Mouse (Mus musculus) cerebellum, adult 8-10 months (tissue): ENCODE data around the gene Glcci1.
"Not testable (repeated sequence)": the region's sequence is repeated elsewhere in the genome, so short reads cannot be mapped to it uniquely, and the experiment has no call there.

Source experiments
- DNase-seq: peaks from one replicate; pipeline ENCODE4 v3.0.0; 2022

Glcci1 gene

DNA sequence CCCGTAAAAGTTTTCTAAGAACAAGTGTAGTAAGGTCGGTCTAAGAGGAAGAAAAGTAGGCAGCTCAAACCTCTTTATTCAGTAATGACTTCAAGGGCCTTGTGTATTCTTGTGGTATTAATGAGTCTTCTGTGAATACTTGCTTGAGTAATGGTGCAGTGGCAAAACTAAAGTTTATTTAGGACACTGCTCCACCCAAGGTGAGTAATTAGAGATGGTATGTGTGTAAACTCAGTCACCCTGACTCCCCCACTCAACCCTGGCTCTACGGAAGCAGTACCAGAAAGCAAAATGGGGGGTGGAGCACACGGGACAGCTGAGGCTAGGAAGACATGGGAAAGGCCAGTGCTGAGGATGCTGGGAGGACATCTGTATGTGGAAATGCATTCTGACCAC, 13.6 kb upstream of the Glcci1 start:
- DNase-seq, result no peak

DNA sequence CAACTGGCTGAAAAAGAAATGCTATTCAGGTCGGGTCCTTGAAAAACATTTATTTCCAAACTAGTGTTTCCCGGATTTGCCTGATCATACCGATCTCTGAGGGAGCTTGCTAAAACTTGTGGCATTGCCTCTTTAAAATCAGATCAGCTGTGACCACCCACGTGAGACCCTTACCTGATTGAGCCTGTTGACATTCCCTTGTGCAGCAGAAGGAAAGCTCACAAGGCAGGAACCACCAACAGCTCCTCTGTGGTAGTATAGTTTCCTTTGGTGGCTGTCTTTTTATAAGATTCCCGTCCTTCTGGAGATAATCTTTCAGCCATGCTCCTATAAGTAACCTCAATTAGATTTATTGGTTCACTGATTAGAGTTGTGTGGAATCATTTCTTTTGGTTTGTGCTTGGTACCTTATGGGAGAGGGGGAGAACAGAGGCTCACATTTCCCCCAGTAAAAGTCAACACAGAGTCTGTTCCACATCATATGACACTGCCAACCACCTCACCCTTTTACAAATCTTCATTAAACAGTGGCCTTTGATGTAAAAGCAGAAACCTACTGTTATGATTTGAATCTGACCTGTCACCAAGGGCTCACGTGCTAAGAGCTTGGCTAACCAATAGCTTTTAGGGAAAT, 12.0 kb upstream of the Glcci1 start:
- no peak for DNase-seq

DNA sequence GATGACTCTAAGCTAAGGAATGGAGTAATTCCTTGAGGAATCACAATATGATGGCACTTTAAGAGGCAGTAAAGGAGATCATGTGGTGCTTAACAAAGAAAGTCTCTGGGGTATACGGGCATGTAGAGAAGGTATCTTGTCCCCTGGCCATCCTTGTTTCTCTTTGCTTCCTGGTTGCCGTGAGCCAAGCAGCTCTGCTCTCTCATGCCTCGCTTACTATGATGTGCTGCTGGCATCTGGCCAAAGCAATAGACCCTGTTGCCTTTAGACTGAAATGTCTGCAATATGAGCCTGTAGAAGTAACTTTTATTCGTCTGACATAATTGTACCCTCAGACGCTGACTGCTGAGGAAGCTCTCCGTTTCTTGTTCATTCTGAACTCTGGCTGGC, 11.5 kb upstream of the Glcci1 start:
- no peak for DNase-seq

DNA sequence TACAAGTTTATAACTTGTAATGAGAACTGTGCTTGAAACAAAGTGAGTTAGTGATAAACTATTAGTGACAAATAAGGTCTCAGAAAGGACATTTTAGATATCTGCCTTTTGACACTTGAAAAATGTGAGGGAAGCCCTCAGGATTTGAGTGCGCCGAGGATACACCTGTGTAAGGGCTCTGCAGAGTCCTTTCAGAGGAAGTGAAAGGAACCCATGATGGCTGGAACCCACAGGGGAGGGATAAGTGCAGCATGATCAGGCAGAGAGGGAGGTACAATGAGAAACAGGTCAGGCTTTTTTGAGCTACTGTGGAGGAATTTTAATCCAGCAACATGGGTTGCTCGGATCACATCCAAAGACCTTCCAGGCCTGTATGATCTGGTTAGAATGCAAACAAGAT, 10.4 kb upstream of the Glcci1 start:
- no peak for DNase-seq

DNA sequence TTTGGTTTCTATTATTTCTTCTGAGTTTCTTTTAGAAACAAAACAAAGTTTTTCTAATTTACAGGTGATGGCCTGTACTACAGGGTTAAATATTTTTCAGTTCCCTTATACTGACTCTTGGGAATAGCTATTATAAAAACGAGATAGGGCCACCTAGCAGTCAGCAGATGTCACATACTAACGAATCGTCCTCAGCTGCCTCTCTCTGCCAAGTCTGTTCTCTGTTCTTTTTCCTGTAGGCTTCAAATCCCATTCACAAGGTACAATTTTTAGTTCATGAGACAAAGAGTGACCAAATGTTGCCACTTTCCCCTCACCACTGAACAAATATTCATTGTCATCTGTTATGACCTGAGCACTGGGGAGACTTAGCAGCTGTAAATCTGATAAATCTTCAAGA, 5.4 kb upstream of the Glcci1 start:
- DNase-seq, result no peak

DNA sequence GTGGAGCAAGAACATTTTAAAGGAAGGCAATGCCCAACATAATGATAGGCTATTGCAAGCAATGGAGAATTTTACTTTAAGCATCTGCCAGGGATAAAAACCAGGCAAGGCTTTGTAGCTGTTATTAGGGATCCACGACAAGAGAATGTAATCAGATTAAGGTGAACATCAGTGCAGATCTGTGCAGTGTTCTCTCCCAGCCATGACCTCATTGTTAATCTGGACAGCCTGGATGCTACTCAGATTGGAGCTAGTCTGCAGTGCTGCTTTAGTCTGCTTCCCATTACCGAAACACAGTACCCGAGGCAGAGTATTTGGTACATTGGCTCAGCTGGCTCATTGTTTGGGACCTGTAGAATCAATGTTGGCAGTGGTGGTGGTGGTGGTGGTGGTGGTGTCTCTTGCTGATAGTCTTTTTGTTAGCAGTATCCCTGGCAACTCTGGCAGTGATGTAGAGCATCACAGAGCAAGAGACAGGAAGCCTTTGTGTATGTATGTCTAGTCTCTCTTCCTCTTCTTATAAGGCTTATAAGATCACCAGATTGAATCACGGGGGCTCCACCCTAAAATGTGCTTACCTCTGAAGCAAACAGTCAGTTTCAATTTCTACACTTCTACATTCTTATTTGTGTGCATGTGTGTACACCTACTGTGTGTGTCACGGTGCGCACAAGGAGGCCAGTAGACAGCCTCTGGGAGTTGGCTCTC, 4.7 kb upstream of the Glcci1 start:
- DNase-seq, result no peak

DNA sequence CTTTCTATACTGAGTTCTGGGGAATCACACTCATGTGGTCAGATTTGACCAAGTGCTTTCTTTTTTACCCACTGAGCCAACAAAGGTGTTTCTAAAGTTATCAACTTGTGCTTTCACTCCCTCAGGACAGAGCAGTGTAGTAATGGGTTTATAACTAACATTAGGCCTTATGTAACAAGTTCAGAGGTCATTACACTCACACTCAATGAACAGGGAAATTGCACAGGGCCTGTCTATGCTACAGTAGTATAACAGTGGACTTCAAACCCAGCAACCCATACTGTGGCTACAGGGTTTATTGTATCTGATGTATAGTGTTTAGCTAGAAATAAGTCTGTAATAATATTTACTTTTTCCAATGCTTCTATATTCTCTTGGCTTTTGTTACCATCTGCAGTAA, 2.8 kb upstream of the Glcci1 start:
- no peak for DNase-seq

DNA sequence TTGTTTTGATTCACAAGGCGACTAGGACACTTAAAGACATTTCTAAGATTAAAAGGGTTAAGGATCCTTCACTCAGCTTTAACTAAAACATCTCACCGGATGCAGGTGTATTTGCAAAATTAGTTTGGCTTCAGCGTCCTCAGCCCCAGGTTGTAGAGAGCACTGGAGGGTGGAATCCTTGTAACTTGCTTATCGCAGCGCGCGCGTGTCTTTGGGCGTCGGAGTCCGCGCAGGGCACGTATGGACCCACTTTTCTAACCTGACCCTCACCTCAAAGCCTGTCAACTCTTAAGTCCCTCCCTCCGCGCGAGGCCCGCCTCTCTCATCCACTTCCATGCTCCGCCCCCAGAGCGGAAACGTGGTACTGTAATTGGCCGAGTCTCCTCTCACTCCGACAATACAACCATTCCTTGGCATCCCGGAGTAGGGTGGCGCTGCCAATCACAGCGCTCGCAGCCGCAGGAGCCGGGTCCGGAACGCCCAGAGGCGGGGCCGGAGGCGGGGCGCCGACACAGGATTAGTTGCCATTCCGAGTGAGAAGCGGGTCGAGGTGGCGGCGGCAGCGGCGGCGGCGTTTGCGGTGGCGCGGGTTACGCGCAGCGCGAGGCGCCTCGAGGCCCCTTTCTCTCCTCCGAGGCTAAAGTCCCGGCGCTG, 390 bp upstream of the Glcci1 start:
- DNase-seq, result peak; percentile 99

DNA sequence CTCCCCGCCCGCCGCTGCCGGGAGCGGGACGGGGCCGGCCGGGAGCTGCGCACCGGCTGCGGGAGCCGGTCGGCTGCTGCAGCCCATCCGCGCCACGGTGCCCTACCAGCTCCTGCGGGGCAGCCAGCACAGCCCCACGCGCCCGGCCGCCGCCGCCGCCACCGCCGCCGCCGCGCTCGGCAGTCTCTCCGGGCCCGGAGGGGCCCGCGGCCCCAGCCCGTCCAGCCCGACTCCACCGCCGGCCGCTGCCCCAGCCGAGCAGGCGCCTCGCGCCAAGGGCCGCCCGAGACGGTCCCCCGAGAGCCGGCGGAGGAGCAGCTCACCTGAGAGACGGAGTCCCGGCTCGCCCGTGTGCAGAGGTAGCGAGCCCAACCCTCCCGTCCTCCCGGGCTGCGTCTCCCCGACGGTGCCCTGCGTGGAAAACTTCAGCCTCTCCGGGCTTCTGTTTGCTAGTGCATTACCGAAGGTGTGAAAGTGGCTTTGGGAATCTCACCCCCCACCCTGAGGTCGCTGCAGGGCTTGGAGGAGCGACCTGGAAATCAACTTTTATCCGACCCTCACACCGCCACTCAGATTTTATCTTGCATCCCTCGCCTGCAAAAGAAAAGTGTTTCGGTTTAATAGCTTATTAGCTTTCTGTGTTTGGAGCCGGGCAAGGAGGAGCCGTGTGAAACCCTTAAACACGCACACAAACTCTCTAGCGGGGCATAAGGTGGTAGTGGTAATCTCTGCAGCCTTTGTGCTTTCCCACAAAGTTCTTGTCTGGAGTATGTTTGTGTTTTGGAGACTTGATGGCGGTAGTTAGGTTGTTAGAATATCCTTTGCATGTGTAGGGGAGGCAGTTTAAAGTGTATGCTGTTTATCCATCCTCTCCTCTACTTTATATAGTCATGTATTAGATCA, 812 bp downstream of the Glcci1 start:
- peak; percentile 55 for DNase-seq

DNA sequence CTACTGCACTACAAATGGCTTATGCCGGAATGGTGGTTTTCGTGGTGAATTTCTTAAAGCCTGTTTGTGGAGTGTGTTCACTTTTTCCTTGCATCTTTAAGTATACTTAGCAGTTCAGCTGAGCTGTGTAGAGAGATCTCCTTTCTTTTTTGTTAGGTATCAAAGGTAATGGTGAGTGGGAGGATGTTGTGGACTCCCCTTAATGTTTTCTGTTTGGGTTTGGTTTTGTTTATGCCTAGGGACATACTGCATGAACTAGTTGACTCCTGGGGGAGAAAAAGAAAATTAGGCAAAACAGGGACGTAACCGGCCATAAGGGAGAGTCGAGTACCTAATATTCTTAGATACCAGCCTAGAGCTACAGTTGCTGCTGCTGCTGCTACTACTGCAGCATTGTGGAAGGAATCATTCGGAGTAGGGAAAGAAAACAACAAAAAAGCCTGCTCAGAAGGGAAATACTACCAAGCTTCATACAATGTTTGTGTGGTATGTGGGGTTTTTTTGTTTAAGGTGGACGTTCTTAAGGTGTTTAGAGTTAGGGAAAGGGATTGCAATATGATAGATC, 1.5 kb downstream of the Glcci1 start:
- no peak for DNase-seq

DNA sequence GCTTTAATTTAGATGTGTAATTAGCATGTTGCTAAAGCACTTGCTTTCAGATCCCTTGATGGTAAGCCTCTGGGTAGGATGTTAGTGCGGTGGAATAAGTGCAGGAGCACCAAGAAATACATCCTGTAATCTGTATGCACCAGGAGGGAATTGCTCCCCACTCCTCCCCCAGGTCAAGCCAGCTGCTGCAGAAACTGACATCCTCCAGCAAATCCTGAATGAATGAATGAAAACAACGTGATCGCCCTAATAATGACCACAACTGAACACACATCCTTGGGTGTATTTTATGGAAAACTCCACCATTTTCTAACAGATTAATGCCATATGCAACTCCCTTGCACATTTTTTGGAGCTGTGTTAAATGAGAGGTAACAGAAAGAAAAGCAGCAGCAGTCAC, 2.0 kb downstream of the Glcci1 start:
- peak; percentile 21 for DNase-seq

DNA sequence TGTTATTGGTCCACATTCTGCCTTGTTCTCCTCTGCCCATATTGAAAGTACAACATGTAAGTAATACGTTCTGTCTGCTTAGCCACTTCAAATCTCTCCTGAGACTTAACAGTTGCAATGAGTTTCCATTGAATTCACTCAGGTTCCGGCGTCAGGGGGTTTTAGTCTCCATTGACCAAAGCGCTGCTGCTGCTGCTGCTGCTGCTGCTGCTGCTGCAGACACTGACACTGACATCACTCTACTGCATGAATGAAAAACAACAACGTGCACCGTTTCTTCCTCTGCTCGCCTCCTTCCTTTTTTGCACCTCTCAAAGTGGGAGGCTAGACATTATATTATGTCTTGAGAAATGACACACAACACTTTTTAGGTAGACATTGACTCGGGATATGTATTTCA, 3.0 kb downstream of the Glcci1 start:
- DNase-seq, result peak; percentile 17

DNA sequence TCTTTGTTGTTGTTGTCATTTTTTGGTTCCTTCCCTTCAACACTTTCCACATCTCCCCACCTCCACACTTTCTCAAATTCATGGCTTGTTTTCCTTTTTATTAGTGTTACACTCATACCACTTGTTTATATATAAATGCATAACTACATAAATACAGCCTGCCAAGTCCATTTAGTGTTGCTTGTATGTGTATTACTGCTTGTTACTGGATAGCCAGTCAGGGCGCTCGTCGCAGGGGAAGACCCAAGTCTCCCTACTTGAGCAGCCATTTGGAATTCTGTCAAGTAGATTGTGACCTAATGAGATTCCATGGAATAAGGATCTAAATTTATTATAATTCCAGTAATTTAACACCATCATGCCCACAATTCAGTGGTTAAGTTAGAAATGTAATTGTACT, 10.3 kb downstream of the Glcci1 start:
- no peak for DNase-seq

DNA sequence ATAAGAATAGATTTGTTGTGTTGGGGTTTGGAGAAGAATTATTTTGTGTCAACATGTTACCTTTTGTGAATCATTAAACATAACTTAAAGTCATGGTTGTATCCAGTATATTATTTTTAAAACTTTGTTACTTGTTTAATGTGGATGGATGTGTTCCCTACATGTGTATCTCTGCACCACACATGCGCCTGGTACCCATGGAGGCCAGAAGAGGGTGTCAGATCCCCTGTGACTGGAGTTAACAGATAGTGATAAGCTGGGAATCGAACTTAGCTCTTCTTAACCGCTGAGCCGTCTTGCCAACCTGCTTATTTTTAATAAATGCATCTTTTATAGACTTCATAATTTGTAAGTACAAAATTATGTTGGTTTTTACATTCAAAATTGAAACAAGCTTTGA, 11.8 kb downstream of the Glcci1 start:
- no peak for DNase-seq

DNA sequence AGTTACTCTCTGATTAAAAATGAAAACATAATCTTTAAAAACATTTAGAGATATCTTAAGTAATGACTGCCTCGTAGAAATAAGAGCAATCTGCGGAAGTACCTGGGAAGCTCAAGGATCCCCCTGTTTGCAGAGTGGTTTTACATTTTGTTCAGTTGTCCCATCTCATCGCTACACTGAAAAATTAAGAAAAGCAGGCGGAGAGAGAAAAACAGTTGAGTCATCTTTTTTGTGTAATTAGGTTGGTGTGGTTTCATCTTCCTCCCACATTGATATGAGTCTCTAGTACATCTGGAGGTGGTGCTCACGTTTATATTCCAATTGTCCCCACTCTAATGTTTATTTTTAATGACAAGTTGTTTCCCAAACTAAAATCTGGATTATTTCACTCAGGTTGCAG, 15.3 kb downstream of the Glcci1 start:
- DNase-seq, result no peak

DNA sequence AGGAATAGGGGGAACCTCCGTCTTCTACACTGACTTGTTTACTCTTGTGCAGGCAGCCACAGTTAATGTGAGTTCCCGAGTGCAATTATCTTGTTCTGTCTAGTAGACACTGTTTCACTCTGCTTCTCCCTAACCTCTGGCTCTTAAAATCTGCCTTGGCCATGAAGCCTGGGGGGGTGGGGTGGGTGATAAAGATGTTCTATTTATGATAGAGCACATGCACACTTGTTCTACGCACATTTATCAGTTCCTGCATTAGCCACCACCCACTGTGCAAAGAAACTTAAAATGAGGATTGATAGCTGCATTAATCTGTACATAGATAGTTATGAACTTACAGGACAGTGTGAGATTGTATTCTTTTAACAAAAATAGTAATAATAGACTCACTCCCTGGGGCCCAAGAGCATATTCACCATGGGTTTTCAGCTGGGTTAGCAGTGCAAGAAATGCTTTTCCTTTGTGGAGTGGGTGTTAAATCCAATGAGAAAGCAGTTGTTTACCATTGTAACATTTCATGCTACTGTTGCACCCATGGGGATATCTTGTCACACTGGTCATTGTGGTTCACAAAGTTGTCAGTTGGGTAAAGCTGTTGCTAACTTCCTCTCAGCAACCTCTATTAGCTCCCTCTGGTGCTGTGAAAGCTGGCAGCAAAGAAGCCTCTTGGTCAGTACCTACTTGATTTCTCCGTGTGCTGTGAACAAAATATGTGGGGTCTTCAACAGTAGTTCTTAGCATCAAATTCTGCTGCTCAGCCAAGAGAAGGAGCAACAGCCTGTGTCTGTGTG, 21.9 kb downstream of the Glcci1 start:
- DNase-seq, result no peak

DNA sequence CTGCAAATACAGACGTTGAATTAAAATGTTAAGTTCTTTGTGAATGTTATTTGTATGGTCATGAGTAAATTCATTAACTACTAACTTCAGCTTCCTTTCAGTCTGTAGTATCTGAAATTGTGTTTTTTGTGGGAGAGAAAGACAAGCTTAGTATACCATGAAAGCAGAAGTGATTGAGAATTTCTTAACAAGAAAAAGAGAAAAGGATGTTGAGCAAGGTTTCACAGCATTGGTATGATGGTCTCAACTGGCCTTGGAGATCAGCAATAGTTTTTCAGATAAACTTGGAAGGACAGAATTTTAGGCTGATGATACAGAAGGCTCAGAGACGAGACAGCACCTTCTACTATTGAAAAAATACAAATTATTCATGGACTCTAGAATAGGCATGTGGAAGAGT, 27.5 kb downstream of the Glcci1 start:
- DNase-seq, result no peak

DNA sequence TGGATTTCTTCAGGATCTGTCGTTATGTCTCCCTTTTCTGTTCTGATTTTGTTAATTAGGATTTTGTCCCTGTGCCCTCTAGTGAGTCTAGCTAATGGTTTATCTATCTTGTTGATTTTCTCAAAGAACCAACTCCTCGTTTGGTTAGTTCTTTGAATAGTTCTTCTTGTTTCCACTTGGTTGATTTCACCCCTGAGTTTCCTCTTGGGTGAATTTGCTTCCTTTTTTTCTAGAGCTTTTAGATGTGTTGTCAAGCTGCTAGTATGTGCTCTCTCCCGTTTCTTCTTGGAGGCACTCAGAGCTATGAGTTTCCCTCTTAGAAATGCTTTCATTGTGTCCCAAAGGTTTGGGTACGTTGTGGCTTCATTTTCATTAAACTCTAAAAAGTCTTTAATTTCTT, 32.1 kb downstream of the Glcci1 start:
- not testable (repeated sequence) for DNase-seq

DNA sequence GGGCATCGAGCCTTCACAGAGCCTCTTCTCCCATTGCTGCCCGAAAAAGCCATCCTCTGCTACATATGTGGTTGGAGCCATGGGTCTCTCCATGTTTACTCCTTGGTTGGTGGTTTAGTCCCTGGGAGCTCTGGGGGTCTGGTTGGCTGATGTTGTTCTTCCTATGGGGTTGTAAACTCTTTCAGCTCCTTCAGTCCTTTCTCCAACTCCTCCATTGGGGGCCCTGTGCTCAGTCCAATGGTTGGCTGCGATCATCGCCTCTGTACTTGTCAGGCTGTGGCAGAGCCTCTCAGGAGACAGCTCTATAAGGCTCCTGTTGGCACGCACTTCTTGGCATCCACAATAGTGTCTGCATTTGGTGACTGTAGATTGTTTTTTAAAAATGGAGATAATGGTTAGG, 35.4 kb downstream of the Glcci1 start:
- no peak for DNase-seq

DNA sequence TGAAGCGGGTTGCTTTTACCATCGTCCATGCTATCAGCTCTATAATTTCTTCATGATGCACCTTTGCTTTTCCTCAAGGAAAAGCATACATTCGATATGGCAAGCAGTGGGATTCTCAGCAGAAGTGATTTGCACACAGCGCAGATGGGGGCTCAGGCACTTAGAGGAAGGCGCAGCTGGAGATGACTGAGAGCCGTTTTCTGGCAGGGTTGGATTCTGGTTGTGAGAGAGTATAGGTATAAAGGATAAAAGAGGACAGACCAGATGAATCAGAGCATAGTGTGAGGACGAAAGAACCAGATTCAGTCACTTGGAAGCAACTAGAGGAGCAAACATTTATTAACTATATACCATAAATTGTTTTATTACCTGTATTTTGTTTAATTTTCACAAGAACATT, 36.4 kb downstream of the Glcci1 start:
- DNase-seq, result no peak

DNA sequence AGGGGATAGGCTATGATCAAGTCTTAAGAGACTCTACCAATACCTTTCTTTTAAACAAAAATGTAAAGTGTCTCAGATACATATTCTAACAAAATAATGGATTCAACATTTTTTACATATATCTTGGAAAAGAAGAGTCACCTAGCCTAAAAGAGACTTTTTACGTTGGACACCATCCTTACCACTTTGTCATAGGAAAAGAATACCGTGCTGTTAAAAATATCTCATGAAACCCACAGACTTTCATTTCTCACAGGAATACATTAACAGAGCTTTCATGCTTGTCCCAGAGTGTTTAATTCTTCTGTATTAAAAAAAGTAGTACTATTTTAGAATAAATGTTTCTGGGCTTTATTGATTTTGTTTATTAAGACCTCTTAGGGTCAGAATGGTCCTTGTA, 41.8 kb downstream of the Glcci1 start:
- no peak for DNase-seq

DNA sequence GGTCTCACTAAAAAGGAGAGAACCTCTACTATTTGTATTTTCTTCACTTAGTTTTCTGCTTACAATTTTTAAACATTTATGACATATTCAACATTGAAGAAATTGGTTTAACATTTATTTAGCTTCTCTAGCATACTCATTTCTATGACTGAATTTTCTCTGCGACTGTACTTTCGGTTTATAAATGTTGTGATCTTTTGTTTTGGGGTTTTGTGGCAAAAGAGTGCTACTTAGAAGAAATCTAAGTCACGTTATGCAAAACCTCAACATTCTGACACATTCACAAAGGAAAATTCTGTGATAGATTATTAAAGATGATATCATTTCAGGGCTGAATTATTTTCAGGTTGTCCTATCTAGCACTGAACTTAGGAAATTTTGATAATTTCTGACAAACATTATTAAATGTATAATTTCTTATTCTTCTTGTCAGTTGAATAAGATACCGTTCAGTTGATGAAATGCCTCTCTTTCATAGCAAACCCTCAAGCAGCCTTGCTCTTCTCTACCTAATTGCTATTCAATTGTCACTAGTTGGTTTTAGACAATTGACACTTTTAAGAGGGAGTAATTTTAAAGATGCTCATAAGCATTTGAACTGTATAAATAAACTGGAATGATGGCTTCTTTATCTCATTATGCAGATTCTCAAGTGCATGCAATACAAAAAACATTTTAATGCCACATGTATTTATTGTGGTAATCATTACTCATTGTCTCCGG, 47.6 kb downstream of the Glcci1 start:
- DNase-seq, result no peak
